Mouse (Mus musculus): Measurements from ENCODE around the gene Ttc7. TPM values are rescaled to one million over a fixed set of nuclear protein-coding genes. Genes with fewer than 3 reads are reported as not detected.
A peak's percentile ranks its signal among the peaks of the same experiment; 100 is the strongest.

Gene Ttc7
- polyA plus RNA-seq, 1 experiment from 2014 or later: 2.3 TPM

GRCm38 (mm10) chr17:87349575-87349974 lies 66.9 kb downstream of the Ttc7 start:
- WGBS: 78% methylated on average over 9 of the region's 9 CpGs
- no peak overlapping the region for H3K27ac ChIP-seq (replicated peaks; ENCODE audit: low read depth, low read length)
- no peak overlapping the region for H3K9ac ChIP-seq (replicated peaks; ENCODE audit: low read length)
- no peak overlapping the region for H3K4me3 ChIP-seq (ENCODE audit: low read depth, low read length)
- no peaks in the 10 kb centered on the region for H3K9me3 ChIP-seq (replicated peaks; ENCODE audit: control insufficient read depth, low read length)
- no peaks in the 10 kb centered on the region for H3K27me3 ChIP-seq (ENCODE audit: control insufficient read depth, insufficient read depth, low read length)
- no peak for ATAC-seq (replicated peaks; ENCODE audit: insufficient number of reproducible peaks, low FRiP score, low TSS enrichment, low read depth)
- H3K4me1 ChIP-seq (ENCODE audit: control insufficient read depth, insufficient read depth, low read length): peaks cover 9% of the 10 kb centered on the region
- no peaks in the 10 kb centered on the region for H3K36me3 ChIP-seq (replicated peaks; ENCODE audit: control insufficient read depth, insufficient read depth, low read depth, low read length)
- no peak for DNase-seq (ENCODE audit: low spot score)
- no peak overlapping the region; the same call in 1 of the 2 replicates for H3K4me2 ChIP-seq (ENCODE audit: low read depth, low read length)

GRCm38 (mm10) chr17:87350471-87351240 lies 68.0 kb downstream of the Ttc7 start:
- ATAC-seq (replicated peaks; ENCODE audit: insufficient number of reproducible peaks, low FRiP score, low TSS enrichment, low read depth): peak; percentile 27; the same call in 1 of the 2 replicates
- no peaks in the 10 kb centered on the region for H3K9me3 ChIP-seq (replicated peaks; ENCODE audit: control insufficient read depth, low read length)
- WGBS: 38% methylated on average over 13 of the region's 13 CpGs
- no peak overlapping the region for H3K9ac ChIP-seq (replicated peaks; ENCODE audit: low read length)
- no peak overlapping the region; the same call in 1 of the 2 replicates for H3K27ac ChIP-seq (replicated peaks; ENCODE audit: low read depth, low read length)
- peak; percentile 69 for DNase-seq (ENCODE audit: low spot score)
- no peak overlapping the region for H3K4me2 ChIP-seq (ENCODE audit: low read depth, low read length)
- H3K4me3 ChIP-seq (ENCODE audit: low read depth, low read length): no peak overlapping the region
- H3K4me1 ChIP-seq (ENCODE audit: control insufficient read depth, insufficient read depth, low read length): peaks cover 9% of the 10 kb centered on the region
- no peaks in the 10 kb centered on the region for H3K36me3 ChIP-seq (replicated peaks; ENCODE audit: control insufficient read depth, insufficient read depth, low read depth, low read length)
- H3K27me3 ChIP-seq (ENCODE audit: control insufficient read depth, insufficient read depth, low read length): no peaks in the 10 kb centered on the region

- WGBS: 39% methylated on average over 20 of the region's 20 CpGs
- no peak; the same call in 1 of the 2 replicates for ATAC-seq (replicated peaks; ENCODE audit: insufficient number of reproducible peaks, low FRiP score, low TSS enrichment, low read depth)
Measured at GRCm38 (mm10) chr17:87351241-87352105, 68.8 kb downstream of the Ttc7 start.

DNA sequence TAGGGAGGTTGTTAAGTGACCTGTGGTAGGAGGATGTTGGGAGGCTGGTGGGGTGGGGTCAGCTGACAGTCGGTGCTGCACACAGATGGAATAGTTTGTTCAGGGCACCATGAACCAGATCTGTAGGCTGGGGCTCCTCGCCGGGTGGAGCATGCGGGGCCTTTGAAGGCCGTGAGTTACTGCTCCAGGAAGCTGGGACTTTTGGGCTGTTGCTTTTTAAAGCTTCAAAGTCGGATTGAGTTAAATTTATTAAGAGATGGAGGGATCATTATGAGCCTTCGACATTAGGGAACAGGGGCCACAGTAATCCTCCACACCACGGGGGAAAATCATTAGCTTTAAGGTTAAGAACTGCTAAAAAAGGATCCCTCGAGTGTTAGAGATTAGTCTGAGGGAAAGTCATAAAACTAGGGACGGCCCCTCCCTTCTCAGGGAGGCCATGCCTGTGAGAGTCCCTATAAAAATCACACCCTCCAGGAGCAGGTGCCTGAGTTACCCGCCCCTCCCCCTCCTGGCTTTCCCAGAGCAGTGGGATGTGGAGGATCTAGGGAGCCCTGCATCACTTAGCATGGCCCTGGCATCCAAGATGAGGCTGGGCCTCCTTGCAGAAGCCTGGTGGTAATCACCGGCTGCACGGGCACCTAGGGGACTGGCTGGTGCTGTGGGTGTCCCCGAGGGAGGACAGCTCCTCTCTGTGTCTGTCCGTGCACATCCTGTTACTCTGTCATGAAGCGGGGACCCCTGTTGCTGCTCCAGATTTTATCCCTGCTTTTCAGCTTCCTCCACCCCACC lies 69.6 kb downstream of the Ttc7 start:
- 27% methylated on average over 16 of the region's 16 CpGs for WGBS
- Histone ChIP-seq H3K27me3 (ENCODE audit: control insufficient read depth, insufficient read depth, low read length) (no peaks in the 10 kb centered on the region), H3K9ac (replicated peaks; ENCODE audit: low read length) (no peak overlapping the region), H3K36me3 (replicated peaks; ENCODE audit: control insufficient read depth, insufficient read depth, low read depth, low read length) (no peaks in the 10 kb centered on the region), H3K4me3 (ENCODE audit: low read depth, low read length) (no peak overlapping the region), H3K4me1 (ENCODE audit: control insufficient read depth, insufficient read depth, low read length) (peaks cover 9% of the 10 kb centered on the region), H3K4me2 (ENCODE audit: low read depth, low read length) (no peak overlapping the region), H3K9me3 (replicated peaks; ENCODE audit: control insufficient read depth, low read length) (no peaks in the 10 kb centered on the region), H3K27ac (replicated peaks; ENCODE audit: low read depth, low read length) (0 out of 2 replicates have a peak overlapping the region, but pooled peaks have one; percentile 38)
- ATAC-seq (replicated peaks; ENCODE audit: insufficient number of reproducible peaks, low FRiP score, low TSS enrichment, low read depth): 0 out of 2 replicates have a peak, but pooled peaks have one; percentile 18
- DNase-seq (ENCODE audit: low spot score): no peak

More at GRCm38 (mm10) chr17:87351241-87352105, 68.8 kb downstream of the Ttc7 start:
- peak; percentile 62 for DNase-seq (ENCODE audit: low spot score)
- Histone ChIP-seq H3K9ac (replicated peaks; ENCODE audit: low read length) (no peak overlapping the region), H3K4me2 (ENCODE audit: low read depth, low read length) (no peak overlapping the region), H3K27ac (replicated peaks; ENCODE audit: low read depth, low read length) (peak overlapping the region; percentile 38; the same call in 1 of the 2 replicates), H3K4me1 (ENCODE audit: control insufficient read depth, insufficient read depth, low read length) (peaks cover 9% of the 10 kb centered on the region), H3K27me3 (ENCODE audit: control insufficient read depth, insufficient read depth, low read length) (no peaks in the 10 kb centered on the region), H3K36me3 (replicated peaks; ENCODE audit: control insufficient read depth, insufficient read depth, low read depth, low read length) (no peaks in the 10 kb centered on the region), H3K9me3 (replicated peaks; ENCODE audit: control insufficient read depth, low read length) (no peaks in the 10 kb centered on the region), H3K4me3 (ENCODE audit: low read depth, low read length) (no peak overlapping the region)

- Histone ChIP-seq H3K27ac (replicated peaks; ENCODE audit: low read depth, low read length) (no peak overlapping the region), H3K4me3 (ENCODE audit: low read depth, low read length) (no peak overlapping the region), H3K27me3 (ENCODE audit: control insufficient read depth, insufficient read depth, low read length) (no peaks in the 10 kb centered on the region), H3K4me2 (ENCODE audit: low read depth, low read length) (no peak overlapping the region), H3K36me3 (replicated peaks; ENCODE audit: control insufficient read depth, insufficient read depth, low read depth, low read length) (no peaks in the 10 kb centered on the region), H3K9me3 (replicated peaks; ENCODE audit: control insufficient read depth, low read length) (no peaks in the 10 kb centered on the region), H3K4me1 (ENCODE audit: control insufficient read depth, insufficient read depth, low read length) (peaks cover 9% of the 10 kb centered on the region), H3K9ac (replicated peaks; ENCODE audit: low read length) (no peak overlapping the region)
- DNase-seq (ENCODE audit: low spot score) (no peak), ATAC-seq (replicated peaks; ENCODE audit: insufficient number of reproducible peaks, low FRiP score, low TSS enrichment, low read depth) (no peak)
- WGBS: 12% methylated on average over 1 of the region's 1 CpGs
Measured at GRCm38 (mm10) chr17:87352898-87353225, 70.2 kb downstream of the Ttc7 start.

DNA sequence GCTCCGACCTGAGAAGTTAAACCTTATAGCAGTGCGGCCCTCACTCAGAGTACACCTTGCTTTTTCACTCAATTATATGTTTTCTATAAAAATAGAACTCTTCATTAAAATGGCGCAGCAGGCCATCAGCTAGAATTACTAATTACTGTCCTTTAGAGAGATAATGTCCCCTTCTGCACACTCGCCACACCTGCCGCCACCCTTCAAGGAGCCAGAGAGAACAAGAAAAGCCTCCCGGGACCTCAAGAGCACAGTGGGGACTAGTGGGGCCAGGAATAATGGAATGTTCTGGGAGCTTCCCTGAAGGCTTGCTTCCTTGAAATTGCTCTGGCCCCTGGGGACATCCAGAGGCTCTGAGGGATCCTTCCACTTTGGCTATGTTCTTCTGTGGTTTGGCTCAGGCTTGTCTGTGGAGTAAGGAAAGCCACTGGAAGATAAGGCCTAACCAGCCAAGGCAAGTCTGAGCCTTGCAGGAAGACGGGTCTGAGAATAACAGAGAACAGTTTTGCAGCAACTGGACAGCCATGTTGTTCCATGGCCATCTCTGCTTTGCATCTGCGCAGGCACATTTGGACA lies 71.1 kb downstream of the Ttc7 start:
- Histone ChIP-seq H3K4me3 (ENCODE audit: low read depth, low read length) (no peak overlapping the region), H3K36me3 (replicated peaks; ENCODE audit: control insufficient read depth, insufficient read depth, low read depth, low read length) (no peaks in the 10 kb centered on the region), H3K9me3 (replicated peaks; ENCODE audit: control insufficient read depth, low read length) (no peaks in the 10 kb centered on the region), H3K27me3 (ENCODE audit: control insufficient read depth, insufficient read depth, low read length) (no peaks in the 10 kb centered on the region), H3K27ac (replicated peaks; ENCODE audit: low read depth, low read length) (no peak overlapping the region), H3K9ac (replicated peaks; ENCODE audit: low read length) (no peak overlapping the region), H3K4me2 (ENCODE audit: low read depth, low read length) (no peak overlapping the region), H3K4me1 (ENCODE audit: control insufficient read depth, insufficient read depth, low read length) (peaks cover 9% of the 10 kb centered on the region)
- DNase-seq (ENCODE audit: low spot score): no peak
- WGBS: 81% methylated on average over 8 of the region's 8 CpGs
- ATAC-seq (replicated peaks; ENCODE audit: insufficient number of reproducible peaks, low FRiP score, low TSS enrichment, low read depth): no peak

- no peak overlapping the region for H3K4me3 ChIP-seq (ENCODE audit: low read depth, low read length)
- no peak overlapping the region for H3K27ac ChIP-seq (replicated peaks; ENCODE audit: low read depth, low read length)
- WGBS: 88% methylated on average over 8 of the region's 8 CpGs
- peaks cover 9% of the 10 kb centered on the region for H3K4me1 ChIP-seq (ENCODE audit: control insufficient read depth, insufficient read depth, low read length)
- H3K36me3 ChIP-seq (replicated peaks; ENCODE audit: control insufficient read depth, insufficient read depth, low read depth, low read length): no peaks in the 10 kb centered on the region
- H3K9ac ChIP-seq (replicated peaks; ENCODE audit: low read length): no peak overlapping the region
- DNase-seq (ENCODE audit: low spot score): no peak
- no peak overlapping the region for H3K4me2 ChIP-seq (ENCODE audit: low read depth, low read length)
- no peaks in the 10 kb centered on the region for H3K27me3 ChIP-seq (ENCODE audit: control insufficient read depth, insufficient read depth, low read length)
- no peaks in the 10 kb centered on the region for H3K9me3 ChIP-seq (replicated peaks; ENCODE audit: control insufficient read depth, low read length)
- ATAC-seq (replicated peaks; ENCODE audit: insufficient number of reproducible peaks, low FRiP score, low TSS enrichment, low read depth): no peak
Measured at GRCm38 (mm10) chr17:87355456-87355855, 72.8 kb downstream of the Ttc7 start.
